Mouse (Mus musculus): Measurements from ENCODE around the gene Plcd3. TPM values are rescaled to one million over a fixed set of nuclear protein-coding genes. Genes with fewer than 3 reads are reported as not detected.

The Plcd3 gene
- total RNA-seq (2014; fragmentation: Nextera tagmentation), result not detected in 2 replicates
- not detected in 2 replicates for total RNA-seq (2017)

- ATAC-seq (replicated peaks; ENCODE audit: low FRiP score, low TSS enrichment, poor library complexity, severe bottlenecking), result peak; percentile 41
Observed at GRCm38 (mm10) chr11:103101481-103101865, at the start of gene Plcd3, which contains the start of gene Acbd4. TSS of gene Plcd3 (minus strand) at chr11:103101658. TSS of gene Acbd4 (plus strand) at chr11:103101682.

DNA sequence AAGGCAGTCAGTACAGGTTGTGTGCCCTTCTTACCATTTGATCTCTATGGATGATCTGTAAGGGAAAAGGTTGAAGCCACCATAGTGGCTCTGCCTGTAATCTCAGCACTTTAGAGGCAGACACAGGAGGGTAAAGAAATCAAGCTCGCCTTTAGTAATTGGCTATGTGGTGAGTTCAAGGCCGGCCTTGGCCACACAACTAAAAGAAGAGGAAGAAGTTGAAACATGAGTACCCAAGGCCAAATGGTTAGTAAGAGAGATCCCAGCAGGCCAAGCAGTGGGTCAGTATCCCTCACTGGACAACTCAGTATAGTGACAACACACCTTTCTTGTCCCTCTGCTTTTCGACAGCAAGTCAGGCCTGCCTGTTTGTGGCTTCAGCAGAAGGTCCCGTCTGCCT lies 48.3 kb upstream of the Plcd3 start:
- ATAC-seq (replicated peaks; ENCODE audit: low FRiP score, low TSS enrichment, poor library complexity, severe bottlenecking), result no peak

GRCm38 (mm10) chr11:103147766-103148165 lies 46.3 kb upstream of the Plcd3 start:
- no peak for ATAC-seq (replicated peaks; ENCODE audit: low FRiP score, low TSS enrichment, poor library complexity, severe bottlenecking)

- ATAC-seq (replicated peaks; ENCODE audit: low FRiP score, low TSS enrichment, poor library complexity, severe bottlenecking), result no peak
Observed at GRCm38 (mm10) chr11:103146386-103146785, 44.9 kb upstream of the Plcd3 start.

DNA sequence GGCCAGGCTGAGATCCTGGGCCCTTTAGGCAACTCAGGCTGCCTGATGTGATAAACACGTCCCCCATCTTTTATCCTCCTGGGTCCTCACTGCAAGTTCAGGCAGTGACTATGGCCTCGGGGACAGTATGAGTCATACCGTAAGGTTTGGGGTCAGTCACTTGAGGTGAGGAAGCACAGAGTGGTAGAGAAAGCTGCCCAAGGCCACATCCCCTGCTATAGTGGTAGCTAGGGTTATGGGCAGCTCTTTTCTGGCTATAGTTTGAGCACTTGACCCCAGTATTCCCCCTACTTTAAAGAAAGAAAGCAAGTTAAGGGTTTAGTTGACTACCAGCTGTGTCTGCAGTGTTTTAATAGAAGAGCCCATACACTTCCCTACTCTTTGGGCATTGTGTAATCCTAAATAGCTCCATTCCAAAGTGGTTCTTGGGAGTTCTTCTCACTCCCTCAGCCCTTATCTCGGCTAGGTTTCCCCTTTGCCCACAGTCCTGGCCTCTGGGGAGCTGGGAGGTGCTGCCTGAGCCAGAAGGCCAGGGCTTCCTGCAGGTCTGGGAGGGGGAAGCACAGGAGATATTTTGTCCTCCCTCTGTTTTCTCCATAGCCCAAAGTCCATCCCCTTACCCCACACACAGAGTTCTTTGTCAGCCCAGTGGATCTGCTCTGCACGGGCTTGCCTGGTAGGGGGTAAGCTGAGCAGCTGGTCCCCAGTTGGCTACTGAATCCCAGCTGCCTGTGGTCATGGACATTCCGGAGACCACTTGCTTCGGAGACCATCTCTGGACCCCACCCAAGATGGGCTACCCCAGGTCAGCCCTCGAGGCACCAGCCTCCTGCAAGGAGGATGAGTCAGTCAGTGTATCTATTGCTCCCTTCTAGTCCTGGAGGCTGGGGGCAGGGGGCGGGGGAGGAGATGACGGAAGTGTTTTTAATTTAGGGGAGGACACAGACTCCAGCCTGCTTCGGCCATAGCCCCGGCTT lies 43.1 kb upstream of the Plcd3 start:
- no peak for ATAC-seq (replicated peaks; ENCODE audit: low FRiP score, low TSS enrichment, poor library complexity, severe bottlenecking)

DNA sequence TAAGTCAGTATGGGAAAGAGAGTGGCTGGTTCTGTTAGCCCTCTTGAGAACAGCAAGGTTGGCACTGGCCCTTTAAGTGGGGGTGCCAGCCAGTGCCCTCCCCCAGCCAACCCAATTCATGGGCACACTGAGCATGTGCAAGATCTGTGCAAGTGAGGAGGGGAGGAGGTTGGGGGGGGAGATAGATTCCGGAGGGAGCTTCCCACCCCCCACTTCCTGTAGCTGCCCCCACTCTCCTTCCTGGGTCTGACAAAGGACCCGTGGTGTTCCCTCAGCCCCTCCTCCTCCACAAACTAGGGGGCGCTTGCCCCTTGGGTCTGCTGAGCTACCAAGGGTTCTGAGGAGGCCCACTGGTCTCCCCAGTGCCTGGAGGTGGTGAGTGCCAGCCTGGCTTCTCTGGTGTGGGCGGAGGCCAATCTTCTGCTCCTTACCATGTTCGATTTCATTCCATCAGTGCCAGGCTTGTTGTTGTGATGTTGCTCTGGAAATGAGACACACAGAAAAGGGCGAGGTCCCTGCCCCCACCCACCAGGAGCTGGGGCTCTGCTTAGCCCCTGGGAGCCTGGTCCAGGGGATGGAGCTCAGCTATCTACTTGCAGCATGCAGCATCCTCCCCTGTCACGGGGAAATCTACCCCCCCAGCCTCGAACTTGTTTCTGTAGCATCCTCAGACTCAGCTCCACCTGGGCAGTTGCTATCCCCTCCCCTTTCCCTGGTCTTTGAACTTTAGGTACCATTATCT lies 41.2 kb upstream of the Plcd3 start:
- peak; percentile 32 for ATAC-seq (replicated peaks; ENCODE audit: low FRiP score, low TSS enrichment, poor library complexity, severe bottlenecking)

- no peak for ATAC-seq (replicated peaks; ENCODE audit: low FRiP score, low TSS enrichment, poor library complexity, severe bottlenecking)
Observed at GRCm38 (mm10) chr11:103141944-103142255, 40.4 kb upstream of the Plcd3 start.

- no peak for ATAC-seq (replicated peaks; ENCODE audit: low FRiP score, low TSS enrichment, poor library complexity, severe bottlenecking)
Observed at GRCm38 (mm10) chr11:103141101-103141943, 39.9 kb upstream of the Plcd3 start.

- no peak for ATAC-seq (replicated peaks; ENCODE audit: low FRiP score, low TSS enrichment, poor library complexity, severe bottlenecking)
Observed at GRCm38 (mm10) chr11:103140763-103141100, 39.3 kb upstream of the Plcd3 start.

- ATAC-seq (replicated peaks; ENCODE audit: low FRiP score, low TSS enrichment, poor library complexity, severe bottlenecking), result no peak
Observed at GRCm38 (mm10) chr11:103139951-103140762, 38.7 kb upstream of the Plcd3 start.

DNA sequence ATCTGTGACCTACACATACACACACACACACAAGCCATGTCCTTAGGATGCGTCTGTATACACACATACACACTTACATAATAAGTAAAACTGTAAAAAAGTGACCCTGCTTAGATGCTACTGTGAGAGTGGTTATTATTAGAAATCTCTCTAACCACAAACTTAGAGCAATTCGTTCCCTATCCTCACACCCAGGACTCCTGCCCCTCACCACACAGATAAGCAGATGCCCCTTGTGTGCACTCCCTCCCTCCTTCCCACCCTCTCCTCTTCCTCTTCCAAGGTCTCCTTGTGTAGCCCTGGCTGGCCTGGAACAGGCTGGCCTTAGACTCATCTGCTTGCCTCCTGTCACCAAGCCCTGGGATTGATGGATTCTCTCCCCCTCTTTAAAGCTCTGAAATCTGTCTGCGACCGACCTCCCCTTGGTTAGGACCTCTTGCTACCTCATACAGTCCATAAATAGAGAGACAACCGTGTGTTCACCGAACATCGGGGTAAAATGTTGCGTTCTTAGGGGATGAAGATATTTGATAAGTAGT lies 34.6 kb upstream of the Plcd3 start:
- ATAC-seq (replicated peaks; ENCODE audit: low FRiP score, low TSS enrichment, poor library complexity, severe bottlenecking), result peak; percentile 26; the same call in 1 of the 2 replicates

- ATAC-seq (replicated peaks; ENCODE audit: low FRiP score, low TSS enrichment, poor library complexity, severe bottlenecking), result no peak
Observed at GRCm38 (mm10) chr11:103134221-103134620, 32.8 kb upstream of the Plcd3 start.

DNA sequence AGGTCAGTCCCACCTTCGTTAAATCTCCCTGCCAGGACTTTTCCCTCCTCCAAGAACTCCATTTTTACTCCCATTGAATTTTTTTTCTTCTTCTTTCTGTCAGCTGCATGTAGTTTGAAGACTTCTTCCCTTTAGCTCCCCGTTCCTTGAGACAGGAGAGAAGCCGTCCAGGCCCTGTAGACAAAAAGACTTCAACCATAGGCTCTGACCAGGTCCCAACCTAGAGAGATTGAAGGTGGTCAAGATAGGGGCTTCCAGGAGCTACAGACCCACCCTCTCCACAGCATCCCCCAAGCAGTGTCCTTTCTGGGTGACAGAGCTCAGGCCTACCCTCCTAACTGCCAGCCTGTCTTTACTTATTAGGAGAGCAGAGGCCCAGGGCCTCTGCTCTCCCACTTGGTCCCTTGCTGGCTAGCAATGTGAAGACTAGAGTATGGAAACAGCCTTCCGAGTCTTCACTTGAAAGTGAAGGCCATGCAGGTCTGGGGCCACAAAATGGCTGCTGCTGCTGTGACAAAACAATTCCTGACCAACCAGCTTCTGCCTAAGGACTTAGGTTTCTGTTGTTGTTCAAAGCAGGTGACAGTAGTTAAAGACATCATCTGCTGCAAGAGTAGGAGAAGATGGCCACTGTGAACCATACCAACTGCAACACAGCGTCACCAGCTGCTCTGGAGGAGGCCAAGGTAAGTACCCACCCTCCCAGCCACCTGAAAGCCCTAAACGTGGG lies 32.2 kb upstream of the Plcd3 start:
- no peak for ATAC-seq (replicated peaks; ENCODE audit: low FRiP score, low TSS enrichment, poor library complexity, severe bottlenecking)

- ATAC-seq (replicated peaks; ENCODE audit: low FRiP score, low TSS enrichment, poor library complexity, severe bottlenecking), result peak; percentile 83
Observed at GRCm38 (mm10) chr11:103132576-103133455, 31.4 kb upstream of the Plcd3 start.

DNA sequence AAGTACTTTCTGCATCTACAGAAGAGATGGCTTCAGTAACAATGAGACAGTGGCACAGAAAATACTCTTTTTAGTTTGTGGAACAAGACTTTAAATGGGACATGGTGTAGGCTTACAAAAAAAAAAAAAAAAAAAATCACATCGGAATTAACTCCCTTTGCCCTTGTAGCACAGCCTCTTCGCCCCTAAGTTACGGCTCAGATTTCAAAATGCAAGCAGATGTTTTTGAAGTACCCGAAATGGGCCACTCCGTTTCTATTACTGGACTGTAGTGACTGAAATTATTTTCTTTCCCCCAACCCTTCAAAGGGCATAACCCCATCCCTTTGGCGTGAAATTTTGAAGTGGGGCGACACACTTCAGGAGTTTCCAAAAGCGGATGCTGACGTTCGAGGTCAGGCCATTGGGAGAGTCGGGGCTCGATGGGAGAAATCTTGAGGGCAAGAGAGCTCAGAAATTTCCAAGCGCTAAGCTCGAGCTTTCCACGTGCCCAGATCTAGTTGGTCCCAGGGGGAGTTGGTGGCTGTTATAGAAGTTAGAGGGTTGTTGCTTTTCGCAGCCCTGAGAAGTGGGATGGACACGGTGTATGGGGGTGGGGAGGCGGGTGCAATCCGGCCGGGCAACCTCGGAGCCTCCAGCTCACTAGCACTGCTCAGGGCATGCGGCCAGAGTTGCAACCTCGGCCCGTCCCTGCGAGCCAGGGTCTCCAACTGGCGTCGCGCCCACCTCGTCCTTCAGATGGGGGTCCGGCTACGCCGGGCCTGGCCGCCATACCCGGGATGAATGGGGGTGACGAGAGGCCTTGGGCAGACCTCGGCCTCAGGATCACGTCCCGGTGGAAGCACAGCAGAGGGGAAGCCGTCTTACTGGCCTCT lies 30.5 kb upstream of the Plcd3 start, which contains the start of gene Hexim2:
Hexim2 (plus strand) TSS at position 729 of the 875 bp plus-strand sequence.
- ATAC-seq (replicated peaks; ENCODE audit: low FRiP score, low TSS enrichment, poor library complexity, severe bottlenecking), result peak; percentile 8; the same call in 1 of the 2 replicates

GRCm38 (mm10) chr11:103120315-103120714 lies 18.9 kb upstream of the Plcd3 start:
- no peak for ATAC-seq (replicated peaks; ENCODE audit: low FRiP score, low TSS enrichment, poor library complexity, severe bottlenecking)
